Mouse (Mus musculus) myocyte (in vitro differentiated cells): ENCODE results near the gene Mocs1.

Experiments used
- CEBPB ChIP-seq: IDR thresholded peaks from 2 replicates; pipeline ENCODE4 v1.6.1; 2011; ENCODE audit warnings: mild to moderate bottlenecking, moderate library complexity; ENCODE audit not compliant: poor library complexity, insufficient read depth, severe bottlenecking
- E2F4 ChIP-seq: IDR thresholded peaks from one replicate; pipeline ENCODE4 v1.6.1; 2011; ENCODE audit warnings: mild to moderate bottlenecking, control low read depth, moderate library complexity; ENCODE audit not compliant: insufficient read depth
- MAX ChIP-seq: IDR thresholded peaks from one replicate; pipeline ENCODE4 v1.6.1; 2011; ENCODE audit warnings: low read depth, mild to moderate bottlenecking, control low read depth
- MYOD1 ChIP-seq, 3 experiments: IDR thresholded peaks; one replicate each; pipeline ENCODE4 v1.6.1; 2011; ENCODE audit warnings: control low read depth in 2 of 3, low read depth in 2 of 3, mild to moderate bottlenecking in 2 of 3, moderate library complexity in 1 of 3; ENCODE audit not compliant: insufficient read length in 2 of 3, control insufficient read depth in 1 of 3
- MYOG ChIP-seq, 3 experiments: IDR thresholded peaks; one replicate each; pipeline ENCODE4 v1.6.1; 2011; ENCODE audit warnings: control low read depth in 2 of 3, low read depth in 2 of 3, mild to moderate bottlenecking in 2 of 3; ENCODE audit not compliant: insufficient read length in 2 of 3, control insufficient read depth in 1 of 3, insufficient read depth in 1 of 3
- POLR2A ChIP-seq: IDR thresholded peaks from one replicate; pipeline ENCODE4 v1.6.1; 2011; ENCODE audit warnings: low read depth, mild to moderate bottlenecking, control low read depth, moderate library complexity; ENCODE audit not compliant: insufficient read length
- POLR2AphosphoS2 ChIP-seq: IDR thresholded peaks from one replicate; pipeline ENCODE4 v1.6.1; 2011; ENCODE audit warnings: low read depth, control low read depth; ENCODE audit not compliant: insufficient read length
- SRF ChIP-seq: IDR thresholded peaks from one replicate; pipeline ENCODE4 v1.6.1; 2011; ENCODE audit warnings: low read depth; ENCODE audit not compliant: control insufficient read depth, insufficient read length
- TCF12 ChIP-seq: IDR thresholded peaks from one replicate; pipeline ENCODE4 v1.6.1; 2011; ENCODE audit warnings: mild to moderate bottlenecking, control low read depth; ENCODE audit not compliant: poor library complexity, insufficient read depth, severe bottlenecking
- TCF3 ChIP-seq: IDR thresholded peaks from one replicate; pipeline ENCODE4 v1.6.1; 2011; ENCODE audit warnings: low read depth, control low read depth; ENCODE audit not compliant: insufficient read length
- USF1 ChIP-seq: IDR thresholded peaks from one replicate; pipeline ENCODE4 v1.6.1; 2011; ENCODE audit warnings: low read depth, mild to moderate bottlenecking, control low read depth, moderate library complexity

DNA sequence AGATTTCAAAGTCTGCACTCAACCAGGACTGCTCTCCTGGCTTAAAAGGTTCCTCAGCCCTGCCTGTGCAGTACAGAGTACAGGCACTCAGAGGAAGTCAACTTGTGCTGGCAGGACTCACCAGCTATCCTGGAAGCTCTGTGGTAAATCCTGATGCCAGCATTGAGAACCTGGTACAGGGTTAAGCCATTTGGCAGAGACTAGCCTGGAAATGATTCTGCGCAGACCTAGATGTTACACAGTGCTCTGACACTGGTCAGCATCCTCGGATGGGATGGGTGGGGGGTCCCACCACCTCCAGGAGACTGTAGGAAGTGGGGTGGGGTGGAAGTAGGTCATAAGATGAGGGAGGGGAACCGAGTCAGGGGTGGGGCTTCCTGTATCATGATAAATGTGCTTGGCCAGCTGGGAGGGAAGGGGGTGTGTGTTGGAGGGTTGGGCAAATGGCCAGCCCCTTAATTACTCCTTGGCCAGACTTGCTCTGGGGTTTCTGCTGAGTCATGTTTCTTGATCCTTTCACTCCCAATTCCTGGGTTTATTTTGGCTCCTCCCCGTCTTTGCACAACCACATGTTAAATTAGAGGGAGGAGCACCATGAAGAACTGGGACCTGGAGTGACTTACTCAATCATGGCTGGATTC lies 4.0 kb downstream of the Mocs1 start:
- TF ChIP-seq E2F4 = no peak
- TF ChIP-seq POLR2A = no peak
- no peak for TF ChIP-seq TCF3
- no peak for TF ChIP-seq POLR2AphosphoS2
- no peak for TF ChIP-seq MYOG (IDR thresholded peaks at IDR 0.05; ENCODE audit: control insufficient read depth in 1 of 3, insufficient read depth in 1 of 3, insufficient read length in 2 of 3, low read depth in 2 of 3)
- TF ChIP-seq USF1 = no peak
- no peak for TF ChIP-seq TCF12
- TF ChIP-seq MYOD1 (IDR thresholded peaks at IDR 0.05; ENCODE audit: control insufficient read depth in 1 of 3, insufficient read length in 2 of 3, low read depth in 2 of 3) = no peak
- TF ChIP-seq MAX = no peak
- no peak for TF ChIP-seq SRF
- TF ChIP-seq CEBPB = 0 out of 2 replicates have a peak, but pooled peaks have one; percentile 29
